Mouse (Mus musculus) liver, embryonic 14.5 days (tissue): ENCODE data around the gene Spon1.

Source experiments
- CTCF ChIP-seq: IDR thresholded peaks from 2 replicates; pipeline ENCODE4 v1.5.1; 2016; ENCODE audit warnings: antibody characterized with exemption, low read depth, control low read depth
- EP300 ChIP-seq: IDR thresholded peaks from 2 replicates; pipeline ENCODE4 v1.6.1; 2016; ENCODE audit warnings: antibody characterized with exemption, low read depth

GRCm38 (mm10) chr7:114068956-114069533 lies 303.2 kb downstream of the Spon1 start:
- TF ChIP-seq CTCF, result no peak
- no peak for TF ChIP-seq EP300
